Mouse (Mus musculus) ovary, postnatal 14 days (tissue): ENCODE data around the gene Pxn.
"Not testable (repeated sequence)": the region's sequence is repeated elsewhere in the genome, so short reads cannot be mapped to it uniquely, and the experiment has no call there.

Experiments
- DNase-seq: peaks from one replicate; pipeline ENCODE4 v3.0.0; 2022; ENCODE audit warnings: low spot score

Gene Pxn

GRCm38 (mm10) chr5:115486726-115487125 is 19.8 kb upstream of the Pxn start:
- DNase-seq: no peak

GRCm38 (mm10) chr5:115487353-115487752 is 19.1 kb upstream of the Pxn start:
- DNase-seq: no peak

- no peak for DNase-seq
Observed at GRCm38 (mm10) chr5:115487942-115488580, 18.4 kb upstream of the Pxn start.

- peak; percentile 75 for DNase-seq
Observed at GRCm38 (mm10) chr5:115488841-115489698, 17.4 kb upstream of the Pxn start.

- peak; percentile 82 for DNase-seq
Observed at GRCm38 (mm10) chr5:115489699-115490637, 16.5 kb upstream of the Pxn start.

GRCm38 (mm10) chr5:115490638-115491000 is 15.9 kb upstream of the Pxn start:
- no peak for DNase-seq

- no peak for DNase-seq
Observed at GRCm38 (mm10) chr5:115491076-115491475, 15.4 kb upstream of the Pxn start.

- no peak for DNase-seq
Observed at GRCm38 (mm10) chr5:115491771-115492322, 14.6 kb upstream of the Pxn start.

- DNase-seq: no peak
Observed at GRCm38 (mm10) chr5:115492711-115493335, 13.7 kb upstream of the Pxn start.

GRCm38 (mm10) chr5:115493441-115493840 is 13.0 kb upstream of the Pxn start:
- no peak for DNase-seq

GRCm38 (mm10) chr5:115495618-115496017 is 10.9 kb upstream of the Pxn start:
- DNase-seq: not testable (repeated sequence)

GRCm38 (mm10) chr5:115497033-115497432 is 9.4 kb upstream of the Pxn start:
- DNase-seq: no peak

GRCm38 (mm10) chr5:115498307-115499240 is 7.9 kb upstream of the Pxn start:
- no peak for DNase-seq

- DNase-seq: no peak
Observed at GRCm38 (mm10) chr5:115500383-115500935, 6.0 kb upstream of the Pxn start.

- DNase-seq: no peak
Observed at GRCm38 (mm10) chr5:115503035-115503434, 3.4 kb upstream of the Pxn start.

GRCm38 (mm10) chr5:115505617-115506016 is 859 bp upstream of the Pxn start:
- DNase-seq: not testable (repeated sequence)

- DNase-seq: no peak
Observed at GRCm38 (mm10) chr5:115507267-115507980, 948 bp downstream of the Pxn start.

GRCm38 (mm10) chr5:115507981-115508858 is 1.7 kb downstream of the Pxn start:
- DNase-seq: no peak

GRCm38 (mm10) chr5:115508859-115509147 is 2.3 kb downstream of the Pxn start:
- DNase-seq: no peak
